Mouse (Mus musculus) cortical plate, adult 2 months (tissue): ENCODE measurements around the gene Serpinb9. TPM values are rescaled to one million over a fixed set of nuclear protein-coding genes. Genes with fewer than 3 reads are reported as not detected.
"Not testable (repeated sequence)": the region's sequence is repeated elsewhere in the genome, so short reads cannot be mapped to it uniquely, and the experiment has no call there.

ENCODE experiments used
- H3K27ac ChIP-seq: fragments of 200-500 bp; 2 replicates; pipeline ENCODE4 v1.5.1; 2012; ENCODE audit warnings: low read length, control low read depth, inconsistent platforms; ENCODE audit not compliant: insufficient read depth
- H3K4me1 ChIP-seq: fragments of 200-500 bp; 2 replicates; pipeline ENCODE4 v1.6.1; 2011; ENCODE audit warnings: low read length; ENCODE audit not compliant: control insufficient read depth, insufficient read depth
- H3K4me3 ChIP-seq: fragments of 200-500 bp; 2 replicates; pipeline ENCODE4 v1.5.1; 2011; ENCODE audit warnings: mild to moderate bottlenecking, low read length, control low read depth; ENCODE audit not compliant: insufficient read depth
- CTCF ChIP-seq: fragments of 200-500 bp; IDR thresholded peaks from 2 replicates; pipeline ENCODE4 v1.5.1; 2011; ENCODE audit warnings: mild to moderate bottlenecking, control low read depth, low read length; ENCODE audit not compliant: insufficient read depth; ENCODE audit errors: extremely low read depth
- POLR2A ChIP-seq: fragments of 200-500 bp; IDR thresholded peaks from 2 replicates; pipeline ENCODE4 v1.6.1; 2011; ENCODE audit warnings: mild to moderate bottlenecking, low read length, control low read depth; ENCODE audit not compliant: insufficient read depth; ENCODE audit errors: extremely low read depth
- polyA plus RNA-seq: library from polyadenylated mRNA; depleted of rRNA; stranded (reverse); fragments of >200 nt; gene quantifications from 2 replicates; pipeline ENCODE4 v1.2.3, GENCODE M21; 2012; rRNA removed

Gene Serpinb9
- polyA plus RNA-seq, 1 experiment, result 6.1 TPM

DNA sequence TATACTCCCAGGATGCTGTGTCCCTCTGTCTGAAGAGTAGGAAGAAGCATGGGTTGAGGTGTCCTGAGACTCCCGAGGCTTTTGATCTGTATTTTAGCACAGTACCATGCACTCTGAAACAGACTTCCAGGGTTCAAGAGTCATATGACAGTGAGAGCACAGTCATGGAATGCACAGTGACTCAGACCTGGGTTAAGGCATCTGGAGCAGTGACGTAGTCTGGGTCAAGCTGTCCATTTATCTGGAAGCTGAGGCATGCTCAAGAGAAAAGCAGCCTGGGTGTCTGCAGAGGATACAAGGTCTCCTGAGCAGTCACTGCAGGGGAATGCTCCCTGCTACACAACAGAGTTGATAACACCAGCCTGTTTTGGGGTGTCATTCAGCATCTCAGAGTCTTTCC is 25.5 kb downstream of the Serpinb9 start:
- H3K4me3 ChIP-seq, result no peak overlapping the region
- no peak overlapping the region for H3K27ac ChIP-seq
- TF ChIP-seq CTCF, result no peak
- TF ChIP-seq POLR2A, result no peak
- no peaks in the 10 kb centered on the region for H3K4me1 ChIP-seq

DNA sequence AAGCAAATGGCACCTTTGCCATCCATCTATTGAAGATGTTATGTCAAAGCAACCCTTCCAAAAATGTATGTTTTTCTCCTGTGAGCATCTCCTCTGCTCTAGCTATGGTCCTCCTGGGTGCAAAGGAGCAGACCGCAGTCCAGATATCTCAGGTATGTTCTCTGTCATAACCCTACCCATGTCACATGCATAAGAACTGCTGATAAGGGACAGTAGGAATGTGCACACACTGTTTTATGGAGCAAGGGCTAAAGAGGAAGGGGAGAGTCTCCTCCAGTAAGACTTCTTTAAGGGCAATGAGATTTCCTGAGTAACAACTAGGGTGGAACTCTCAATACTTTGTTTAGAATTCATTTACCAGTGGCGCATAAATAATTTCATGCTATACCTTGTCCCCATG is 26.4 kb downstream of the Serpinb9 start:
- H3K4me3 ChIP-seq, H3K4me1 ChIP-seq, H3K27ac ChIP-seq: not testable (repeated sequence)

DNA sequence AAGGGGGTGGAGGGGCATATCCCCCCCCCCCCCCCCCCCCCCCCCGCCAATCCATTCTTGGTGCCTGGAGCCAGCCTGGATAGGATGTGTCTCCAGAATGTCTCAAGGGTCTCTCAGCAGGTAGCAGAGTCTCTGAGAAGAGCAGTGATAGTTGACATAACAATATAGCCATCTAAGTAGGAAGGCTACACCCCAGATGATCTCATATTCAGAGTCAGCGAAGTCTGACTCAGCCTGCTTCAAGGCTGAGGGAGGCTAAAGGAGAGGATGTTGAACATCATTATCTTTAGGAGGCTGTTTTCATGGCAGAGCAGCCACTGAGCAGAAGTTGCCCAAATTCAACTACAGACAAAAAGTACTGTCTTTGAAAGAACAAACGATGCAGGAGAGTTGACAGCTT is 27.2 kb downstream of the Serpinb9 start:
- Histone ChIP-seq H3K4me3 (no peak overlapping the region), H3K27ac (no peak overlapping the region), H3K4me1 (no peaks in the 10 kb centered on the region)
- TF ChIP-seq CTCF, result no peak
- TF ChIP-seq POLR2A, result no peak

DNA sequence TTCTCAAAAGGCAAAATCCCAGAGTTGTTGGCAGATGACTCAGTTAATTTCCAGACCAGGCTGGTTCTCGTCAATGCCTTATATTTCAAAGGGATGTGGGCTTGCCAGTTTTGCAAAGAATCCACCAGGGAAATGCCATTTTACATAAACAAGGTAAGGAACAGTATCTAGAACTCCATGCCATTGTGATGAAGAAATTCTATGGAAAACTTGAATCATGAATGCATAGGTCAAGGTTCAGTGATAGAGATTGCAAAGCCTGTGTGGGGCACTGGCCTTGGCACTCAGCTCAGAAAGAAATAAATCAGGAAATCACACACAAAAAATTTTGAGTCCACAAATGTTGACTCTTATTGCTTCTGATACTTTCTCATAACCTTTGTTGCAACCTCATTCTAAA is 32.5 kb downstream of the Serpinb9 start:
- no peak for TF ChIP-seq CTCF
- TF ChIP-seq POLR2A, result no peak
- Histone ChIP-seq H3K4me3 (no peak overlapping the region), H3K27ac (no peak overlapping the region), H3K4me1 (no peaks in the 10 kb centered on the region)

- H3K4me3 ChIP-seq, result no peak overlapping the region
- no peaks in the 10 kb centered on the region for H3K4me1 ChIP-seq
- H3K27ac ChIP-seq, result no peak overlapping the region
- TF ChIP-seq POLR2A (no peak), CTCF (no peak)
These were observed 40.5 kb downstream of the Serpinb9 start for GRCm38 (mm10) chr13:33043542-33043941.

DNA sequence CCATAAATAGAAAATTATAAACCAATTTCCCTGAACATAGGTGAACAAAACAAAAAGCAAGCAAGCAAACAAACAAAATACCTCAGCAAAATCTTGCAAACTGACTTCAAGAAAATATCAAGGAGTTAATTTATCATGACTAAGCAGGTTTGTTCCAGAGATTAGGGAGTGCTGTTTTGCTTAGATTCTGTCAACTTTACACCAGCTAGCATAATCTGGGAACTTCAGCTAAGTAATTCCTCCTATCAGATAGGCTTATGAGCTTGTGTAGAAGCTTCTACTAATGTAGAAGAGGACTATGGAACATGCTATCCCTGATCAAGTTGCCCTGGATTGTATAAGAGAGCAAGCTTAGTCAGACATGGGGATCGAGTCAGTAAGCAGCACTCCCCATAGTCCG is 44.2 kb downstream of the Serpinb9 start:
- Histone ChIP-seq H3K4me3 (no peak overlapping the region), H3K4me1 (no peaks in the 10 kb centered on the region), H3K27ac (no peak overlapping the region)
- TF ChIP-seq POLR2A, result no peak
- no peak for TF ChIP-seq CTCF

DNA sequence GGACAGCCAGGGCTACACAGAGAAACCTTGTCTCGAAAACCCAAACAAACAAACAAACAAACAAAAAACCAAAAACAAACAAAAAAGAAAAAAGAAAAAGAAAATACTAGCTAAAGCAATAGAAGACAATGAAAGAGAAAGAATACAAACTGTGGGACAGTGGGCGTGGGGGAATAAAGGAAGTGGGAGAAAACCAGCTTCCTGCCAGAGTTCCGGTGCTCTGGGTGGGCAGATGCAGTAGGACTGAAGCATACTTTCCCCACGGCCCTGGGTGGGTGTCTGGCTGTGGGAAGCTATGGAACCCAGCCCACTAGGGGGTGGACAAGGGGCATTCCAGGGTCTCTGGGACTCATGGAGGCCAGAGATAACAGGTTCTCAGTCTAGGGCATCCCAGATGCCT is 45.1 kb downstream of the Serpinb9 start:
- H3K27ac ChIP-seq, result no peak overlapping the region
- TF ChIP-seq CTCF (no peak), POLR2A (no peak)
- H3K4me1 ChIP-seq, result no peaks in the 10 kb centered on the region
- no peak overlapping the region for H3K4me3 ChIP-seq

DNA sequence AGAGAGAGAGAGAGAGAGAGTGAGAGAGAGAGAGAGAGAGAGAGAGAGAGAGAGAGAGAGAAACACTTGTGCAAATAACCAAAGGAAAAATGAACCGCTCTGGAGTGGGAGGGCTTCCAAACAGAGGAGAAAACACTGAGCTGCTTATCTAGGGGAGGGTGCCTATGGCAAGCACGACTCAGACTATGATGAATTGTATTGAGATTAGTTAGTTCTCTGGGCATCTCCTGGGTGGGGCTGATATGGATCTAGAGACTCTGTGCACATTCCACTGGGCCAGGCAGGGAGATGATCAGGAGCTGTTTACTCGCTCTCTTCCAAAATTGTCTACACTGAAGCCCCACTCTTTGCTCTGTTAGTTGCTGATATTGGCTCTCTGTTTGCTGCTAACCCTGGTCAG is 48.6 kb downstream of the Serpinb9 start:
- no peak overlapping the region for H3K4me3 ChIP-seq
- H3K27ac ChIP-seq, result no peak overlapping the region
- TF ChIP-seq CTCF, result no peak
- H3K4me1 ChIP-seq, result no peaks in the 10 kb centered on the region

DNA sequence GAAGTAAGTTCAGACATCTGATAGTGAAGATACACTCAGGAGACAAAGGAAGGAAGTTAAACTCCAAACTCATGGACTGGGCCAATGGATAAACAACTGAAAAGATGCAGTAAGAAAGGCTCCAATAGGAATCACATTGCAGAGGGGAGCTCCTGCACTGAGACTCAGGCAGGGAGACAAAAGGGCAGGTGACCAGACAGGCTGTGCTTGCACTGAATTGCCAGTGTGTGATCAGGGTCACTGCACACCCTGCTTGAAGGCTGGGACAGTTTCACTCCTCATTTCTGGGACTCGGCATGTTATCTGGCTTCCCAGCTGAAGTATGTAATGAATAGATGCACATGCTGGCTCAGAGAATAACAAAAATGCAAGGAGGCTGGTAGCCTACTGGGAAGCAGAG is 60.0 kb downstream of the Serpinb9 start:
- no peak overlapping the region for H3K27ac ChIP-seq
- no peak for TF ChIP-seq POLR2A
- no peak for TF ChIP-seq CTCF
- no peak overlapping the region for H3K4me3 ChIP-seq
- no peaks in the 10 kb centered on the region; the same call in 1 of the 2 replicates for H3K4me1 ChIP-seq

Other genes starting within 250 kb of the Serpinb9 start
- 0.15 and 0.19 TPM in 2 replicates for gene Mylk4, start 219.3 kb upstream of the Serpinb9 start, polyA plus RNA-seq
- gene Wrnip1, start 201.2 kb upstream of the Serpinb9 start, polyA plus RNA-seq, result 58.6 and 59.5 TPM in 2 replicates
- 0.73 and 0.85 TPM in 2 replicates for gene D930007J09Rik, start 200.4 kb upstream of the Serpinb9 start, polyA plus RNA-seq
- gene Serpinb1a, start 152.1 kb upstream of the Serpinb9 start, polyA plus RNA-seq, result 11.0 and 15.1 TPM in 2 replicates
- not detected in 2 replicates for gene Serpinb1c, start 105.0 kb upstream of the Serpinb9 start, polyA plus RNA-seq
- gene Serpinb6b, start 38.0 kb upstream of the Serpinb9 start, polyA plus RNA-seq, result 1.9 and 2.1 TPM in 2 replicates
- gene Serpinb9b, start 24.2 kb downstream of the Serpinb9 start, polyA plus RNA-seq, result 0.04 and 0.06 TPM in 2 replicates
- gene Serpinb1b, start 75.3 kb downstream of the Serpinb9 start, polyA plus RNA-seq, result 0.34 and 0.96 TPM in 2 replicates
- gene Serpinb9c, start 156.5 kb downstream of the Serpinb9 start, polyA plus RNA-seq, result not detected in 2 replicates
- not detected in 2 replicates for gene Serpinb9d, start 189.7 kb downstream of the Serpinb9 start, polyA plus RNA-seq
- gene Serpinb9e, start 246.4 kb downstream of the Serpinb9 start, polyA plus RNA-seq, result 0.04 TPM in 1 of 2 replicates, not detected in the other